Mouse (Mus musculus): ENCODE results near the gene Plekhg1. TPM values are rescaled to one million over a fixed set of nuclear protein-coding genes. Genes with fewer than 3 reads are reported as not detected.

Plekhg1 gene
- polyA plus RNA-seq, 2 experiments = 14.3 to 20.9 TPM

- Histone ChIP-seq H3K36me3 (ENCODE audit: control insufficient read depth, insufficient read depth, low read length) (no peaks in the 10 kb centered on the region), H3K4me3 (replicated peaks; ENCODE audit: low read length) (no peak overlapping the region), H3K27me3 (ENCODE audit: control insufficient read depth, insufficient read depth, low read length) (no peaks in the 10 kb centered on the region), H3K9me3 (ENCODE audit: control insufficient read depth, low read length) (no peaks in the 10 kb centered on the region), H3K4me1 (ENCODE audit: control insufficient read depth, insufficient read depth, low read length) (peaks cover 4% of the 10 kb centered on the region), H3K27ac (replicated peaks; ENCODE audit: low read depth, low read length) (no peak overlapping the region), H3K4me2 (replicated peaks; ENCODE audit: low read depth, low read length, severe bottlenecking) (no peak overlapping the region), H3K9ac (ENCODE audit: low read depth, low read length, severe bottlenecking) (no peak overlapping the region)
- ATAC-seq (ENCODE audit: low FRiP score, low read depth) (no peak), DNase-seq (ENCODE audit: low spot score) (no peak)
- TF ChIP-seq POLR2A (IDR thresholded peaks at IDR 0.05; ENCODE audit: borderline replicate concordance, extremely low read depth, insufficient read depth, insufficient read length) = no peak
- 86% methylated on average over 5 of the region's 5 CpGs for WGBS
Observed at GRCm38 (mm10) chr10:3761992-3762391, 21.8 kb downstream of the Plekhg1 start.

- Histone ChIP-seq H3K36me3 (ENCODE audit: control insufficient read depth, insufficient read depth, low read length) (no peaks in the 10 kb centered on the region), H3K4me1 (ENCODE audit: control insufficient read depth, insufficient read depth, low read length) (peaks cover 4% of the 10 kb centered on the region), H3K27ac (replicated peaks; ENCODE audit: low read depth, low read length) (no peak overlapping the region), H3K4me2 (replicated peaks; ENCODE audit: low read depth, low read length, severe bottlenecking) (no peak overlapping the region), H3K27me3 (ENCODE audit: control insufficient read depth, insufficient read depth, low read length) (no peaks in the 10 kb centered on the region), H3K9me3 (ENCODE audit: control insufficient read depth, low read length) (no peaks in the 10 kb centered on the region), H3K4me3 (replicated peaks; ENCODE audit: low read length) (no peak overlapping the region), H3K9ac (ENCODE audit: low read depth, low read length, severe bottlenecking) (no peak overlapping the region)
- 72% methylated on average over 3 of the region's 3 CpGs for WGBS
- no peak for TF ChIP-seq POLR2A (IDR thresholded peaks at IDR 0.05; ENCODE audit: borderline replicate concordance, extremely low read depth, insufficient read depth, insufficient read length)
- DNase-seq (ENCODE audit: low spot score) (no peak), ATAC-seq (ENCODE audit: low FRiP score, low read depth) (no peak)
Observed at GRCm38 (mm10) chr10:3763199-3763598, 23.0 kb downstream of the Plekhg1 start.

DNA sequence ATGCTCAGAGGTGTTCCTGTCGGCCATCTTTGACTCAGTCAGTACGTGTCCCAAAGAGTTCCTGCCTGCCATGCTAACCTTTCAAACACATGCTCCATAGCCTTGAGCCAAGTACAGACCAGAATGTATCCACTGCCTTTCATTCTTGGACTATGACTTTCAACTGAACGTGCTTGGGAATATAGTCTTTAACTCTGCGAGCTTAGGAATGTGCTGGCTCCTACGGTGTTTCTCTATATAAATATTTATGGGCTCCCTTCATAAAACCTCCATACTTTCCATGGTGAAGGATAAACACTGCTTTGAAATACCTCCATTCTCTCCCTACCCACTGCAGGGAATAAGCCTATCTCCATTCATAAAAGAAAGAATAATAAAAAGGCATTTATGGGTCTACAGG is 29.0 kb downstream of the Plekhg1 start:
- Histone ChIP-seq H3K4me3 (replicated peaks; ENCODE audit: low read length) (no peak overlapping the region), H3K27ac (replicated peaks; ENCODE audit: low read depth, low read length) (peak overlapping the region; percentile 52; the same call in 1 of the 2 replicates), H3K9me3 (ENCODE audit: control insufficient read depth, low read length) (no peaks in the 10 kb centered on the region), H3K27me3 (ENCODE audit: control insufficient read depth, insufficient read depth, low read length) (no peaks in the 10 kb centered on the region), H3K9ac (ENCODE audit: low read depth, low read length, severe bottlenecking) (no peak overlapping the region), H3K4me2 (replicated peaks; ENCODE audit: low read depth, low read length, severe bottlenecking) (no peak overlapping the region), H3K36me3 (ENCODE audit: control insufficient read depth, insufficient read depth, low read length) (peaks cover 3% of the 10 kb centered on the region; the same call in 1 of the 2 replicates), H3K4me1 (ENCODE audit: control insufficient read depth, insufficient read depth, low read length) (peaks cover 16% of the 10 kb centered on the region; the same call in 1 of the 2 replicates)
- 31% methylated on average over 5 of the region's 5 CpGs for WGBS
- TF ChIP-seq POLR2A (IDR thresholded peaks at IDR 0.05; ENCODE audit: borderline replicate concordance, extremely low read depth, insufficient read depth, insufficient read length) = no peak
- ATAC-seq (ENCODE audit: low FRiP score, low read depth) = peak; percentile 86; the same call in 1 of the 2 replicates
- DNase-seq (ENCODE audit: low spot score) = peak; percentile 26

DNA sequence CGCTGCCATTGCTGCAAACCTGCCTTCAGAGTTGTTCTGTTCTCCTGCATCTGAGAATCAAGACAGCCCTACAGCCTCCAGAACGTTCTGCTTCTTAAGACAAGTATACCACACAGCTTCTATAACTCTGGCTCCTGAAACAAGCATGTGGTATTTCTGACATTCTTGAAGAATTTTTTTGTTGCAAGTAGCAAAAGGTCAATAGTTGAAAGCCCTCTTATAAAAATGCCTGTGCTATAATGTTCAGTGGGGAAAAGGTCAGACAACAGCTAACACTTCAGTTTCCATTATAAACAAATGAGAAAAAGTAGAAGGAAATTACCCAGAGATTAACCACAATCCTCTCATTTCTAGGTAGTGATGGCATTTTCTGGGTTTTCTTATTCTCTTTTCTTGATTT is 34.2 kb downstream of the Plekhg1 start:
- H3K4me2 ChIP-seq (replicated peaks; ENCODE audit: low read depth, low read length, severe bottlenecking) = no peak overlapping the region
- peaks cover 3% of the 10 kb centered on the region; the same call in 1 of the 2 replicates for H3K36me3 ChIP-seq (ENCODE audit: control insufficient read depth, insufficient read depth, low read length)
- H3K9ac ChIP-seq (ENCODE audit: low read depth, low read length, severe bottlenecking) = no peak overlapping the region
- H3K4me3 ChIP-seq (replicated peaks; ENCODE audit: low read length) = no peak overlapping the region
- H3K4me1 ChIP-seq (ENCODE audit: control insufficient read depth, insufficient read depth, low read length) = peaks cover 14% of the 10 kb centered on the region; the same call in 1 of the 2 replicates
- H3K27ac ChIP-seq (replicated peaks; ENCODE audit: low read depth, low read length) = no peak overlapping the region
- H3K27me3 ChIP-seq (ENCODE audit: control insufficient read depth, insufficient read depth, low read length) = no peaks in the 10 kb centered on the region
- H3K9me3 ChIP-seq (ENCODE audit: control insufficient read depth, low read length) = no peaks in the 10 kb centered on the region
- WGBS = 63% methylated on average over 2 of the region's 2 CpGs
- DNase-seq (ENCODE audit: low spot score) (no peak), ATAC-seq (ENCODE audit: low FRiP score, low read depth) (no peak)
- TF ChIP-seq POLR2A (IDR thresholded peaks at IDR 0.05; ENCODE audit: borderline replicate concordance, extremely low read depth, insufficient read depth, insufficient read length) = no peak

DNA sequence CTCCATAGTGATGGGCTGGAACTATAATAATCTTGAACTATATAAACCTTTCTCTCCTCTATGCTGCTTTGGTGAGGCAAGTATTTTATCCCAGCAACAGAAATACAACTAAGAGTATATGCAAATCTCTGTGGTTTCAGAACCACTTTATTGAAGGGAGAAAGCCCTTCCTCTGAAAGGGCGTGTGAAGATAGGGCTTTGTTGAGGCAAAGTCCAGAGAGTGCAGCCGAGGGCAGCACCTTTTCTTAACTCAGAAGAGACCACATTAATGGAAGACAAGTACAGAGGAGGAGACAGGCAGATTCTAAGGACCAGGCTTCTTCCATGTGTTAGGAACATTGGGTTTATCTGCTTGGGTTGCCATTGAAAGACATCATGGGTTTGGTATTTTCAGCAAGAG is 36.6 kb downstream of the Plekhg1 start:
- ATAC-seq (ENCODE audit: low FRiP score, low read depth) (no peak), DNase-seq (ENCODE audit: low spot score) (no peak)
- no peak overlapping the region for H3K4me3 ChIP-seq (replicated peaks; ENCODE audit: low read length)
- no peak overlapping the region for H3K4me2 ChIP-seq (replicated peaks; ENCODE audit: low read depth, low read length, severe bottlenecking)
- no peak overlapping the region for H3K9ac ChIP-seq (ENCODE audit: low read depth, low read length, severe bottlenecking)
- H3K36me3 ChIP-seq (ENCODE audit: control insufficient read depth, insufficient read depth, low read length) = peaks cover 3% of the 10 kb centered on the region; the same call in 1 of the 2 replicates
- no peaks in the 10 kb centered on the region for H3K27me3 ChIP-seq (ENCODE audit: control insufficient read depth, insufficient read depth, low read length)
- no peaks in the 10 kb centered on the region for H3K9me3 ChIP-seq (ENCODE audit: control insufficient read depth, low read length)
- peaks cover 11% of the 10 kb centered on the region; the same call in 1 of the 2 replicates for H3K4me1 ChIP-seq (ENCODE audit: control insufficient read depth, insufficient read depth, low read length)
- TF ChIP-seq POLR2A (IDR thresholded peaks at IDR 0.05; ENCODE audit: borderline replicate concordance, extremely low read depth, insufficient read depth, insufficient read length) = no peak
- 83% methylated on average over 2 of the region's 2 CpGs for WGBS
- no peak overlapping the region for H3K27ac ChIP-seq (replicated peaks; ENCODE audit: low read depth, low read length)

DNA sequence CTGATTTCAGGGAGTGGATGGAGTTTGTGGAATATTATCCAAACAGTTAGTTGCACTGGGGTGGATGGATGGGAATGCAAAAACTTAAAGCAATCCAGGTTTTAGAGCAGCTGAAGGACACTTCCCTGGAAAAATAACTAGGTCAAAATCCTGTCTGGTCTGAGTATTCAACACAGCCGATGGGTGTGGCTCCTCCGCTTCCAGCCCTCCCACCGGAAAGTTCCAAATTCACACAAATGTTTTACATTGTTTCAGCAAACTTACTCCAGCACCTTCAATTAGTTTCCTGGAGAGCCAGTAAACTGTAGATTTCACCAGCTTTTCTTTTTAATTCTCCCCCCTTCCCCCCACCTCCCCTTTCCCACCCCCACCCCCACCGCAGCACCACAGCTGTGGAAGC is 45.2 kb downstream of the Plekhg1 start:
- H3K4me2 ChIP-seq (replicated peaks; ENCODE audit: low read depth, low read length, severe bottlenecking) = no peak overlapping the region
- H3K36me3 ChIP-seq (ENCODE audit: control insufficient read depth, insufficient read depth, low read length) = no peaks in the 10 kb centered on the region
- WGBS = 50% methylated on average over 4 of the region's 4 CpGs
- H3K9me3 ChIP-seq (ENCODE audit: control insufficient read depth, low read length) = no peaks in the 10 kb centered on the region
- no peak for TF ChIP-seq POLR2A (IDR thresholded peaks at IDR 0.05; ENCODE audit: borderline replicate concordance, extremely low read depth, insufficient read depth, insufficient read length)
- H3K27ac ChIP-seq (replicated peaks; ENCODE audit: low read depth, low read length) = no peak overlapping the region
- ATAC-seq (ENCODE audit: low FRiP score, low read depth) (no peak), DNase-seq (ENCODE audit: low spot score) (no peak)
- H3K4me3 ChIP-seq (replicated peaks; ENCODE audit: low read length) = no peak overlapping the region
- no peaks in the 10 kb centered on the region for H3K27me3 ChIP-seq (ENCODE audit: control insufficient read depth, insufficient read depth, low read length)
- peaks cover 22% of the 10 kb centered on the region for H3K4me1 ChIP-seq (ENCODE audit: control insufficient read depth, insufficient read depth, low read length)
- H3K9ac ChIP-seq (ENCODE audit: low read depth, low read length, severe bottlenecking) = no peak overlapping the region

Data from limb, embryonic 14.5 days (tissue).